Comparison of ENCODE assay signal across 12 mouse cellular contexts in genomic region chr11:85470508-85470907, GRCm38 (mm10).
"Had no signal": no experiment of that assay in that cellular context is flagged by ENCODE, and none has a peak within 500 bp of the region (broad histone marks: within the 10 kb centered on the region; RNA-seq: fewer than 3 reads in every experiment).

No protein-coding gene starts in this region.

- H3K4me2 ChIP-seq: limb, embryonic 15.5 days; liver, embryonic 12.5 days; lung, embryonic 15.5 days had no signal

- H3K27ac ChIP-seq: kidney, postnatal 0 days; limb, embryonic 15.5 days; liver, embryonic 12.5 days; lung, embryonic 15.5 days had no signal

- DNase-seq: kidney, postnatal 36 days; layer of hippocampus, adult 9-11 months; layer of hippocampus, postnatal 36 days; right cerebral cortex, postnatal 4 days; spleen, adult 18-20 months; thymus, adult 18-20 months; thymus, postnatal 14 days had no signal

- H3K4me1 ChIP-seq: limb, embryonic 15.5 days; liver, embryonic 12.5 days had no signal

- ATAC-seq: liver, embryonic 12.5 days; midbrain, embryonic 16.5 days had no signal

- H3K9ac ChIP-seq: limb, embryonic 15.5 days; liver, embryonic 12.5 days; lung, embryonic 15.5 days had no signal

- H3K4me3 ChIP-seq: limb, embryonic 15.5 days; liver, embryonic 12.5 days; lung, embryonic 15.5 days had no signal

- H3K9me3 ChIP-seq: limb, embryonic 15.5 days; liver, embryonic 12.5 days; lung, embryonic 15.5 days had no signal

- H3K36me3 ChIP-seq: limb, embryonic 15.5 days; liver, embryonic 12.5 days; lung, embryonic 15.5 days had no signal

- H3K27me3 ChIP-seq: limb, embryonic 15.5 days; liver, embryonic 12.5 days; lung, embryonic 15.5 days had no signal
